Mouse (Mus musculus): ENCODE measurements at regions not wholly inside any gene's neighbourhood (a gene's known extent, or its start where the extent isn't known, plus 50 kb on each side); places are given as distances from the start of the nearest gene placed in this dataset.

- no peak for TF ChIP-seq GATA4 (IDR thresholded peaks at IDR 0.05; ENCODE audit: insufficient replicate concordance, low read length)
These were observed 157.5 kb upstream of the Gm26657 start for GRCm38 (mm10) chr4:56582405-56582804.

GRCm38 (mm10) chr4:56576837-56577548 is 162.9 kb upstream of the Gm26657 start:
- no peak for TF ChIP-seq GATA4 (IDR thresholded peaks at IDR 0.05; ENCODE audit: insufficient replicate concordance, low read length)

DNA sequence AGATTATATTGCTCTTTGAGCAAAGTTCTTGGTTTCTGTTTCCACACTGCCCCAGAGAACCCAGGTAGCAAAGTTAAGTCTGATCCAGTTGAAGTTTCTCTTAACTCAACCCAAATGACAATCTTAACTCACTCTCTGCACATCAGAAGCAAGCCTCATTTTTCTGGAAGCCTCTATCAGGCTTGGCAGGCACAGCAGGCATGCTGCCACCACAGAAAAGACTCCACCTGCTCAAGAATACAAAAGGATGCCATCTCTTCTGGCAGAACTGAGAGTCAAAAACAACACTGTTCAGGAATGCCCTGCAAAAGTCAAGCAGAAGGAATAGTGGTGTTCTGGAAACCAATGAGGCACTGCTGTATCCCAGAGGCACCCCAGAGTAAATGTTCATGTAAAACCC is 187.7 kb upstream of the Gm26657 start:
- TF ChIP-seq GATA4 (IDR thresholded peaks at IDR 0.05; ENCODE audit: insufficient replicate concordance, low read length): no peak

DNA sequence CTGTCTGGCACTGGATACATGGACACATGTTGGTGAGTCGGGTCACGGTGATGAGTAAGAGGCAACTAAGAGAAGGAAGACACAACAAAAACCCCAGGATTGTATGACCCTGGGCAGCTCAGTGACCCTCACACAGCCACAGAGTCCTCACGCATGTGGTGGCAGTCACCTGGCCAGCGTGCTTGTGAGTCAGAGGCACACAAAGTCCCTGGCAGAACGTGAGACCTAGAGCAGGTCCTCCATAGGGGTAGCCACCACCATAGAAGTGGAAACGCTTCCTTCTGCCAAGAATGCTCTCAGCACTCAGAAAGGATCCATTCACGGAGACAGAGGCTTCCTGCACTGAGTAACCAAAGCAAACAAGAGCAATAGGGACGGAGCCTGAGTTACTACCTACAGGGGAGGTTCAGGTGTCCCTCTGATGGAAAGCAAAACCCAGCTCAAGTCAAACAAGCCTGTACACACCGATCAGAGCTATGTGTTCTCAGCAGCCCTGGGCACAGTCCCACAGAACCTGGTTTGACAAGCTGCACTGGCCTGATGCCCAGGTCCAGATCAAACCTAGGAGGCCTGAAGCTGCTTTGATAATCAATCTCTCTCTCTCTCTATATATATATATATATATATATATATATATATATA is 206.4 kb upstream of the Gm26657 start:
- no peak for TF ChIP-seq GATA4 (IDR thresholded peaks at IDR 0.05; ENCODE audit: insufficient replicate concordance, low read length)

DNA sequence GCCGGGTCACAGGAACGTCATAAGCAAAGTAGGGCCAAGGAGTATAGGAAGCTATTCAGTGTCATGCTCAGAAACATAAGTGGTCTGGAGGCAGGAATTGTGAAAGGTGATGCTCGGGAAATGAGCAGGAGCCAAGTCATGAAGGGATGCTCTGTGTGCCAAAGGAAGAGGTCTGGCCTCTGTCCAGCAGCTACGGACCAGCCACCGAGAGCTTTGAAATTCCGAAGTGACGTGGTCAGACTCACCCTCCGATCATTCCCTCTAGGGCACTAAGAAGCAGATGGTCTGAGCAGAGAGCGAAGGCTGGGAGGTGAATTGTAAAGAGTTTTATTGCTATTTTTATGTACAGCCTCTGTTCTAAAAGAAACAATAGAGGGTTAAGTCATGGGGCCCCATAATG is 206.9 kb upstream of the Gm26657 start:
- TF ChIP-seq GATA4 (IDR thresholded peaks at IDR 0.05; ENCODE audit: insufficient replicate concordance, low read length): no peak

GRCm38 (mm10) chr4:56528571-56528970 is 211.3 kb upstream of the Gm26657 start:
- no peak for TF ChIP-seq GATA4 (IDR thresholded peaks at IDR 0.05; ENCODE audit: insufficient replicate concordance, low read length)

DNA sequence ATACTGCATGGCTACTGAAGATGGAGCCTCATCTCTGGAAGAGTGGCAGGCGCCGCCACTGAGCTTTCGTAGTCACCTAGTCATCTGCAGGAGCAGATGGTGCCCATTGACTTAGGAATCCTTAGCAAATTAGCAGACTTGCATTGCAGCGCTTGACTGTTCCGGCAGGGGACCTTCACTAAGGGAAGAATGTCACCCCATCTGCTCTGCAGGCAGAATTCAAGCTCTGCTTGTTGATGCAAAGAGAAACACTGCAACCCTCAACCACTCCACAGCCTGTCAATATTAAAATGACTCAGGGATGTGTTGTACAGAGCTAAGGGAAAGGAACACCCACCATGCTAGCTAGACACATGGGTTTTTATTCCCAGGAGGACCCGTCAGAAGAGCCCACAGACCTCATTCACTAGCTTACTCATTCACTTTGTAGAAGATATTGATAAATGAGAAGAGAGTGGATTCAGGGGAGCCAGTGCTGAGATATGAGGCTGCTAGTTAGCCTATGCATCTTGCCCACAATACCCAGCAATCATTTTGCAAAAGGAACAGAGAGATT is 215.4 kb upstream of the Gm26657 start:
- no peak for TF ChIP-seq GATA4 (IDR thresholded peaks at IDR 0.05; ENCODE audit: insufficient replicate concordance, low read length)

DNA sequence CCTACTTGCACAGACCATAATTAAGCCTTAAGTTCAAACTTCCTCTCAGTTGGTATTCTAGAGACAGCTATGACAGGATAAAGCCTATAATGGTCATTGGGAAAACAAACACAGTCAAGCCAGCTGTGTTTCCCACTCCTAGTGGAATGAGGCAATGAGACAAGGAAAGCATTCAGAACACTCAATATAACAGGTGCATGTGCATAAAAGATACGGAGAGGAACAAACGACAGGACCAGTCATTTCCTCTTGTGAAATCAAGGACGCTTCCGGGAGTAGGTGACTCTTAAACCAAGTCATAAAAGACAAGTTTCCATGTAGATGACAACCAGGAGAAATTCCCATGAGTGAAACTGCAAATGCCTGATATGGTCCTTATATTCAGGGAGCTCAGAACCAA is 232.1 kb upstream of the Gm26657 start:
- no peak for TF ChIP-seq GATA4 (IDR thresholded peaks at IDR 0.05; ENCODE audit: insufficient replicate concordance, low read length)

GRCm38 (mm10) chr4:56506786-56507185 is 233.1 kb upstream of the Gm26657 start:
- TF ChIP-seq GATA4 (IDR thresholded peaks at IDR 0.05; ENCODE audit: insufficient replicate concordance, low read length): no peak

- no peak for TF ChIP-seq GATA4 (IDR thresholded peaks at IDR 0.05; ENCODE audit: insufficient replicate concordance, low read length)
These were observed 233.8 kb upstream of the Gm26657 start for GRCm38 (mm10) chr4:56506067-56506466.

GRCm38 (mm10) chr4:56492537-56493221 is 247.2 kb upstream of the Gm26657 start:
- no peak for TF ChIP-seq GATA4 (IDR thresholded peaks at IDR 0.05; ENCODE audit: insufficient replicate concordance, low read length)

GRCm38 (mm10) chr4:56489361-56489760 is 250.5 kb upstream of the Gm26657 start:
- TF ChIP-seq GATA4 (IDR thresholded peaks at IDR 0.05; ENCODE audit: insufficient replicate concordance, low read length): no peak

- TF ChIP-seq GATA4 (IDR thresholded peaks at IDR 0.05; ENCODE audit: insufficient replicate concordance, low read length): no peak
These were observed 256.2 kb upstream of the Gm26657 start for GRCm38 (mm10) chr4:56483708-56484107.

DNA sequence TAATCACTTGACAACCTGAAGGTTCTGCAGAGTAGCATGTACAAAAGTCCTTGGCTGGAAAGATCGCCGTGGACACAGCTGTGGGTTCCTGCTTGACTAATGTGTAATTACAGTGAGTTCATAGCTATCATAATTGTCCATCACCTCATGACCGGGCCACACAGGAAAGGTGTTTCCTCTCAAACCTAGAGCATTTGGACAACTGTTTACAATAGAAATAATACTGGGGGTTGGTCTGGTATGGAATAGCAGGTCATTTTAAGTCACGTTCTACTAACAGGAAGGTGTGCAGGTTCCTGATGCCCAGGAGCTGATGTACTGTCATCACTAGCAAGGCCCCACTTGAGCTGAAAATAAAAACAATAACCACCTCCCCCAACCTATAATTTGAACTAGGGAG is 283.1 kb upstream of the Gm26657 start:
- TF ChIP-seq GATA4 (IDR thresholded peaks at IDR 0.05; ENCODE audit: insufficient replicate concordance, low read length): no peak

DNA sequence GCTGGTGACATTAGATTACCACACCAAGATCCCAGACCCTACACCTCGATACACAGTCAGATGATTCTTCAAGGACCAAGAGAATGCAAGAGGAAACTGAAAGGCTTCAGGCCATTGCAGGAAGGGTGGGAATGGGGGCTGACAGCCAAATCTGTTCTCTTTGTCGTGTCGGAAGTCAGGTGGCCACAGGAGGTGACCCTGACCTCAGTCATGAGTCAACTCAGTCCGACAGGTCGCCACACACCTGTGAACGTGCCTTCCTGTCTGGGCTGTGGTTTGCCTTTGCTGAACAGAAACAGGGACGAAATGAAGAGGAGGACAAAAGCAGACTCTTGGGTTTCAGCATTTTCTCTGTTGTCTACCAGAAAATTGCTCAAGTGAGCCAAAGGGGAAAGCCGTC is 318.3 kb upstream of the Gm26657 start:
- no peak for TF ChIP-seq GATA4 (IDR thresholded peaks at IDR 0.05; ENCODE audit: insufficient replicate concordance, low read length)
